Mouse (Mus musculus): Measurements from ENCODE around the gene Cldn20. TPM values are rescaled to one million over a fixed set of nuclear protein-coding genes. Genes with fewer than 3 reads are reported as not detected.
A peak's percentile ranks its signal among the peaks of the same experiment; 100 is the strongest.

Gene Cldn20
- total and polyA plus RNA-seq, 3 experiments, result not detected

- H3K9me3 ChIP-seq (replicated peaks), result no peaks in the 10 kb centered on the region
- peaks cover 18% of the 10 kb centered on the region for H3K27me3 ChIP-seq (ENCODE audit: insufficient read depth, low read length)
- no peak for ATAC-seq (ENCODE audit: extremely low read depth, insufficient number of reproducible peaks, low FRiP score, poor library complexity, severe bottlenecking)
- no peak for DNase-seq (ENCODE audit: low spot score)
- H3K4me1 ChIP-seq (ENCODE audit: insufficient read depth, low read depth, low read length), result no peaks in the 10 kb centered on the region
- no peak overlapping the region for H3K4me3 ChIP-seq (ENCODE audit: low read depth, low read length)
- no peaks in the 10 kb centered on the region for H3K36me3 ChIP-seq (replicated peaks)
- TF ChIP-seq TAL1 (conservative IDR thresholded peaks at IDR 0.05; ENCODE audit: low read depth, low read length), result no peak
- no peak for TF ChIP-seq GATA1 (IDR thresholded peaks at IDR 0.05; ENCODE audit: borderline replicate concordance, low read length)
- TF ChIP-seq GATA2 (IDR thresholded peaks at IDR 0.05; ENCODE audit: borderline replicate concordance, low read depth, low read length), result no peak
- no peak for TF ChIP-seq CTCF (IDR thresholded peaks at IDR 0.05; ENCODE audit: low read depth, low read length)
- TF ChIP-seq POLR2AphosphoS5 (IDR thresholded peaks at IDR 0.05; ENCODE audit: insufficient replicate concordance, low read depth, low read length), result no peak
Measured at GRCm38 (mm10) chr17:3500076-3500475, 32.3 kb upstream of the Cldn20 start.

- H3K27me3 ChIP-seq (ENCODE audit: insufficient read depth, low read length), result peaks cover 14% of the 10 kb centered on the region
- DNase-seq (ENCODE audit: low spot score) (no peak), ATAC-seq (ENCODE audit: extremely low read depth, insufficient number of reproducible peaks, low FRiP score, poor library complexity, severe bottlenecking) (no peak)
- no peaks in the 10 kb centered on the region for H3K9me3 ChIP-seq (replicated peaks)
- TF ChIP-seq GATA2 (IDR thresholded peaks at IDR 0.05; ENCODE audit: borderline replicate concordance, low read depth, low read length), result no peak
- no peak for TF ChIP-seq CTCF (IDR thresholded peaks at IDR 0.05; ENCODE audit: low read depth, low read length)
- TF ChIP-seq GATA1 (IDR thresholded peaks at IDR 0.05; ENCODE audit: borderline replicate concordance, low read length), result no peak
- no peak for TF ChIP-seq POLR2AphosphoS5 (IDR thresholded peaks at IDR 0.05; ENCODE audit: insufficient replicate concordance, low read depth, low read length)
- TF ChIP-seq TAL1 (conservative IDR thresholded peaks at IDR 0.05; ENCODE audit: low read depth, low read length), result no peak
- no peaks in the 10 kb centered on the region for H3K4me1 ChIP-seq (ENCODE audit: insufficient read depth, low read depth, low read length)
- H3K36me3 ChIP-seq (replicated peaks), result no peaks in the 10 kb centered on the region
- no peak overlapping the region for H3K4me3 ChIP-seq (ENCODE audit: low read depth, low read length)
Measured at GRCm38 (mm10) chr17:3500936-3501335, 31.4 kb upstream of the Cldn20 start.

- Histone ChIP-seq H3K36me3 (replicated peaks) (no peaks in the 10 kb centered on the region), H3K27me3 (ENCODE audit: insufficient read depth, low read length) (peaks cover 8% of the 10 kb centered on the region; the same call in 1 of the 2 replicates), H3K9me3 (replicated peaks) (no peaks in the 10 kb centered on the region), H3K4me1 (ENCODE audit: insufficient read depth, low read depth, low read length) (no peaks in the 10 kb centered on the region), H3K4me3 (ENCODE audit: low read depth, low read length) (no peak overlapping the region)
- no peak for DNase-seq (ENCODE audit: low spot score)
- no peak for TF ChIP-seq GATA1 (IDR thresholded peaks at IDR 0.05; ENCODE audit: borderline replicate concordance, low read length)
- no peak for TF ChIP-seq GATA2 (IDR thresholded peaks at IDR 0.05; ENCODE audit: borderline replicate concordance, low read depth, low read length)
- no peak for TF ChIP-seq CTCF (IDR thresholded peaks at IDR 0.05; ENCODE audit: low read depth, low read length)
- TF ChIP-seq TAL1 (conservative IDR thresholded peaks at IDR 0.05; ENCODE audit: low read depth, low read length), result no peak
- TF ChIP-seq POLR2AphosphoS5 (IDR thresholded peaks at IDR 0.05; ENCODE audit: insufficient replicate concordance, low read depth, low read length), result no peak
- ATAC-seq (ENCODE audit: extremely low read depth, insufficient number of reproducible peaks, low FRiP score, poor library complexity, severe bottlenecking), result no peak
Measured at GRCm38 (mm10) chr17:3505711-3506110, 26.6 kb upstream of the Cldn20 start.

- Histone ChIP-seq H3K4me3 (ENCODE audit: low read depth, low read length) (no peak overlapping the region), H3K4me1 (ENCODE audit: insufficient read depth, low read depth, low read length) (no peaks in the 10 kb centered on the region), H3K36me3 (replicated peaks) (no peaks in the 10 kb centered on the region), H3K27me3 (ENCODE audit: insufficient read depth, low read length) (peaks cover 8% of the 10 kb centered on the region; the same call in 1 of the 2 replicates), H3K9me3 (replicated peaks) (no peaks in the 10 kb centered on the region)
- TF ChIP-seq GATA1 (IDR thresholded peaks at IDR 0.05; ENCODE audit: borderline replicate concordance, low read length), result no peak
- no peak for TF ChIP-seq POLR2AphosphoS5 (IDR thresholded peaks at IDR 0.05; ENCODE audit: insufficient replicate concordance, low read depth, low read length)
- TF ChIP-seq TAL1 (conservative IDR thresholded peaks at IDR 0.05; ENCODE audit: low read depth, low read length), result no peak
- no peak for TF ChIP-seq GATA2 (IDR thresholded peaks at IDR 0.05; ENCODE audit: borderline replicate concordance, low read depth, low read length)
- no peak for TF ChIP-seq CTCF (IDR thresholded peaks at IDR 0.05; ENCODE audit: low read depth, low read length)
- no peak for DNase-seq (ENCODE audit: low spot score)
- no peak for ATAC-seq (ENCODE audit: extremely low read depth, insufficient number of reproducible peaks, low FRiP score, poor library complexity, severe bottlenecking)
Measured at GRCm38 (mm10) chr17:3506508-3506907, 25.8 kb upstream of the Cldn20 start.

- DNase-seq (ENCODE audit: low spot score), result peak; percentile 17
- ATAC-seq (ENCODE audit: extremely low read depth, insufficient number of reproducible peaks, low FRiP score, poor library complexity, severe bottlenecking), result peak; percentile 49; the same call in 1 of the 2 replicates
- Histone ChIP-seq H3K36me3 (replicated peaks) (no peaks in the 10 kb centered on the region), H3K27me3 (ENCODE audit: insufficient read depth, low read length) (0 out of 2 replicates have a peak, but pooled peaks cover under 1% of the 10 kb centered on the region), H3K4me3 (ENCODE audit: low read depth, low read length) (no peak overlapping the region), H3K9me3 (replicated peaks) (no peaks in the 10 kb centered on the region), H3K4me1 (ENCODE audit: insufficient read depth, low read depth, low read length) (no peaks in the 10 kb centered on the region)
- peak; percentile 37; the same call in 1 of the 2 replicates for TF ChIP-seq CTCF (IDR thresholded peaks at IDR 0.05; ENCODE audit: low read depth, low read length)
- TF ChIP-seq GATA1 (IDR thresholded peaks at IDR 0.05; ENCODE audit: borderline replicate concordance, low read length), result no peak
Measured at GRCm38 (mm10) chr17:3509841-3510240, 22.5 kb upstream of the Cldn20 start.

GRCm38 (mm10) chr17:3514316-3514715 is 18.0 kb upstream of the Cldn20 start:
- Histone ChIP-seq H3K9me3 (replicated peaks) (no peaks in the 10 kb centered on the region), H3K27me3 (ENCODE audit: insufficient read depth, low read length) (no peaks in the 10 kb centered on the region), H3K36me3 (replicated peaks) (peaks cover 15% of the 10 kb centered on the region), H3K4me1 (ENCODE audit: insufficient read depth, low read depth, low read length) (no peaks in the 10 kb centered on the region), H3K4me3 (ENCODE audit: low read depth, low read length) (no peak overlapping the region)
- DNase-seq (ENCODE audit: low spot score) (no peak), ATAC-seq (ENCODE audit: extremely low read depth, insufficient number of reproducible peaks, low FRiP score, poor library complexity, severe bottlenecking) (no peak)
- no peak for TF ChIP-seq TAL1 (conservative IDR thresholded peaks at IDR 0.05; ENCODE audit: low read depth, low read length)
- TF ChIP-seq GATA1 (IDR thresholded peaks at IDR 0.05; ENCODE audit: borderline replicate concordance, low read length), result no peak
- TF ChIP-seq CTCF (IDR thresholded peaks at IDR 0.05; ENCODE audit: low read depth, low read length), result no peak
- no peak for TF ChIP-seq GATA2 (IDR thresholded peaks at IDR 0.05; ENCODE audit: borderline replicate concordance, low read depth, low read length)
- no peak for TF ChIP-seq POLR2AphosphoS5 (IDR thresholded peaks at IDR 0.05; ENCODE audit: insufficient replicate concordance, low read depth, low read length)

Measured in G1E (cell line).